Mouse (Mus musculus): ENCODE data around the gene Usp37. TPM values are rescaled to one million over a fixed set of nuclear protein-coding genes. Genes with fewer than 3 reads are reported as not detected.

Usp37 gene
- polyA plus RNA-seq, 1 experiment from 2014 or later: 9.2 TPM

- H3K36me3 ChIP-seq (ENCODE audit: control insufficient read depth, insufficient read depth): peaks cover 23% of the 10 kb centered on the region
- ATAC-seq: no peak
- H3K4me1 ChIP-seq (replicated peaks; ENCODE audit: control insufficient read depth, insufficient read depth, low read length): peaks cover 5% of the 10 kb centered on the region
- no peak for TF ChIP-seq CTCF (IDR thresholded peaks at IDR 0.05; ENCODE audit: low read depth)
- H3K27ac ChIP-seq (ENCODE audit: low read depth, low read length): peak overlapping the region; percentile 7; the same call in 1 of the 2 replicates
- peak overlapping the region; percentile 96 for H3K4me2 ChIP-seq (replicated peaks; ENCODE audit: low read depth)
- H3K27me3 ChIP-seq (replicated peaks; ENCODE audit: control insufficient read depth, insufficient read depth, low read length): no peaks in the 10 kb centered on the region
- WGBS: 81% methylated on average over 9 of the region's 9 CpGs
- H3K4me3 ChIP-seq (ENCODE audit: low read depth, low read length): no peak overlapping the region
- no peaks in the 10 kb centered on the region for H3K9me3 ChIP-seq (ENCODE audit: control insufficient read depth)
- no peak overlapping the region for H3K9ac ChIP-seq (ENCODE audit: low read depth, low read length)
Observed at GRCm38 (mm10) chr1:74393697-74394096, 150.4 kb downstream of the Usp37 start.

DNA sequence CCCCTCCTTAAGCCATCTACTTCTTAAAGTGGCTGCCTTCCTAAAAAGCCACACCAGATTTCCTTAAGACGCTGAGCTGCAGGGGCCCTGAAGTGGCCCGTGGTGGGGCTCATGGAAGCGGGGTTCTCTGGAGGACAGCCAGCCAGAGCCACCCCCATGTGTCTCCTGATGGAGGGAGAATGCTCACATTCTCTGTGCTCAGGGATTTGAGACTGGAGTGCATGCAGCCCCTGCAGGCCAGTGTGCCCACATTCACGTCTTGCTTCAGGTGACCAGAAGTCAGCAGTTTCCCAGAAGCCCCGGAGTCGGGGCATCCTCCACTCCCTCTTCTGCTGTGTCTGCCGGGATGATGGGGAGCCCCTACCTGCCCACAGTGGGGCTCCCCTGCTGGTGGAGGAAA lies 151.1 kb downstream of the Usp37 start:
- H3K9ac ChIP-seq (ENCODE audit: low read depth, low read length): peak overlapping the region; percentile 96
- 30% methylated on average over 7 of the region's 7 CpGs for WGBS

GRCm38 (mm10) chr1:74392446-74392994 lies 151.6 kb downstream of the Usp37 start:
- 2% methylated on average over 16 of the region's 16 CpGs for WGBS
- Histone ChIP-seq H3K36me3 (ENCODE audit: control insufficient read depth, insufficient read depth) (peaks cover 23% of the 10 kb centered on the region), H3K27me3 (replicated peaks; ENCODE audit: control insufficient read depth, insufficient read depth, low read length) (no peaks in the 10 kb centered on the region), H3K9ac (ENCODE audit: low read depth, low read length) (peak overlapping the region; percentile 96), H3K9me3 (ENCODE audit: control insufficient read depth) (no peaks in the 10 kb centered on the region), H3K4me3 (ENCODE audit: low read depth, low read length) (peak overlapping the region; percentile 70), H3K4me1 (replicated peaks; ENCODE audit: control insufficient read depth, insufficient read depth, low read length) (peaks cover 5% of the 10 kb centered on the region), H3K4me2 (replicated peaks; ENCODE audit: low read depth) (peak overlapping the region; percentile 96), H3K27ac (ENCODE audit: low read depth, low read length) (peak overlapping the region; percentile 99)
- TF ChIP-seq CTCF (IDR thresholded peaks at IDR 0.05; ENCODE audit: low read depth): no peak
- 0 out of 2 replicates have a peak, but pooled peaks have one; percentile 6 for ATAC-seq

More for the DNA sequence above, 151.1 kb downstream of the Usp37 start:
- Histone ChIP-seq H3K4me3 (ENCODE audit: low read depth, low read length) (peak overlapping the region; percentile 70), H3K36me3 (ENCODE audit: control insufficient read depth, insufficient read depth) (peaks cover 23% of the 10 kb centered on the region), H3K4me2 (replicated peaks; ENCODE audit: low read depth) (peak overlapping the region; percentile 96), H3K9me3 (ENCODE audit: control insufficient read depth) (no peaks in the 10 kb centered on the region), H3K4me1 (replicated peaks; ENCODE audit: control insufficient read depth, insufficient read depth, low read length) (peaks cover 5% of the 10 kb centered on the region), H3K27ac (ENCODE audit: low read depth, low read length) (peak overlapping the region; percentile 99), H3K27me3 (replicated peaks; ENCODE audit: control insufficient read depth, insufficient read depth, low read length) (no peaks in the 10 kb centered on the region)
- TF ChIP-seq CTCF (IDR thresholded peaks at IDR 0.05; ENCODE audit: low read depth): peak; percentile 32; the same call in 1 of the 2 replicates
- ATAC-seq: no peak

DNA sequence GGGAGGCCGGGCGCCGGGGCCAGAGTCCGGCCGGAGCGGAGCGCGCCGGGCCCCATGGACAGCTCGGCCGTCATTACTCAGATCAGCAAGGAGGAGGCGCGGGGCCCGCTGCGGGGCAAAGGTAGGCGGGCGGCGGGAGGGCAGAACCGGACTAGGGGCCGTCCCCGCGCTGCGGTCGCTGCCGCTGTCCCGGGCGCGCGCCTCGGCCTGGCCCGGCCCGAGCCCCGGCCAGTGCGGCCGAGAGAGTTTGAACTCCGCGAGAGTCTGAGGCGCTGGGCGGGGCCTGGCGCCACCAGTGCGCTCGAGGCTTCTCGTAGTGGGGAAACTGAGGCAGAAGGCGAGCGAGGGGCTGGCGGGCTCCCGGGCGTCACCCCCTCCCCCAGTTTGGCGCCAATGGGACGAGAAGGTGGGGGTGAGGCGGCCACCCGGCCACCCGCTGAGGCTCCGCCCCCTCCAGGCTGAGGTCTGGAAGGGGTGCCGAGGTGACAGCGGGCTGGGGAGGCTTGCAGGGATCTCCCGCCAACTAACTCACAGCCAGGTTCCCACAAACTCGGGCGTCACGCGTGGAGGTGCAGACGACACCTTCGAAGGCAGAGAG lies 152.1 kb downstream of the Usp37 start:
- Histone ChIP-seq H3K27me3 (replicated peaks; ENCODE audit: control insufficient read depth, insufficient read depth, low read length) (no peaks in the 10 kb centered on the region), H3K4me2 (replicated peaks; ENCODE audit: low read depth) (peak overlapping the region; percentile 96), H3K4me3 (ENCODE audit: low read depth, low read length) (peak overlapping the region; percentile 70), H3K4me1 (replicated peaks; ENCODE audit: control insufficient read depth, insufficient read depth, low read length) (peaks cover 5% of the 10 kb centered on the region), H3K9ac (ENCODE audit: low read depth, low read length) (peak overlapping the region; percentile 96), H3K9me3 (ENCODE audit: control insufficient read depth) (no peaks in the 10 kb centered on the region), H3K27ac (ENCODE audit: low read depth, low read length) (peak overlapping the region; percentile 99), H3K36me3 (ENCODE audit: control insufficient read depth, insufficient read depth) (peaks cover 23% of the 10 kb centered on the region)
- no peak; the same call in none of the 2 replicates for TF ChIP-seq CTCF (IDR thresholded peaks at IDR 0.05; ENCODE audit: low read depth)
- peak; percentile 65 for ATAC-seq
- WGBS: under 1% methylated on average over 48 of the region's 63 CpGs

DNA sequence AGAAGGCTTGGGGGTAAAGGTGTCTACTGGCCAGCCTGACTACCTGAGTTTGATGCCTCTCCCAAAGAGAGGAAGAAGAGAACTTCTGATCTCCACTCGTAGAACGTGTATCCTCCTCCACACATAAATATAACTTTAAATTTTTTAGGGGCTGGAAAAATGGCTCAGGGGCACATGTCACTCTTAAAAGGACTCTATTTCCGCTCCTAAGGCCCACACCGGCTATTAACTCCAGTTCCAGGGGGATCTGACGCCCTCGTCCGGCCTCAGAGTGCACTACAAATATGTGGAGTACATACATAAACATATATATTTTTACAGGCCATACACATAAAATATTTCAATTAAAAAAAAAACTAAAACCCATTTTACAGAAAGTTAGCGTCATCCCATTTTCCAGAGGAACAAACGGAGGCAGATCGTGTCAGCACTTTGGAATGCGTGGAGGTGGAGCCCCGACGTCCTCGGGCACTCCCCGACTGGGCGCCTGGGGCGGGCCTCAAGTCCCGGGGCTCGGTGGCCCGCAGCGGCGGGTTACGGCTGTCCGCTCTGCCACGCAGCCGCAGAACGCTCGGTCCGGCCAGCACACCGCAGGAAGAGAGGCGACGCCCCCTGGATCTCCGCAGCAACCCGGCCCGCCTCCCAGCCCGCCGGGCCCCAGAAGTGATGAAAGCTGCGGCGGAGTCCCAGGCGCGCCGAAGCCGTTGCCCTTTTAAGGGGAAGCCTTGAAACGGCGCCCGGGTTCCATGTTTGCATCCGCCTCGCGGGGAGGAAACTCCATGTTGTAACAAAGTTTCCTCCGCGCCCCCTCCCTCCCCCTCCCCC lies 152.9 kb downstream of the Usp37 start, which contains the start of gene Ctdsp1:
TSS of gene Ctdsp1 (plus strand) at position 586 of the 825 bp plus-strand sequence.
- peak; percentile 6 for TF ChIP-seq CTCF (IDR thresholded peaks at IDR 0.05; ENCODE audit: low read depth)

More for the DNA sequence above, 152.9 kb downstream of the Usp37 start, which contains the start of gene Ctdsp1:
- H3K36me3 ChIP-seq (ENCODE audit: control insufficient read depth, insufficient read depth): peaks cover 23% of the 10 kb centered on the region
- peak; percentile 79 for ATAC-seq
- peak within 1 kb of the TSS; percentile 96 for H3K4me2 ChIP-seq (replicated peaks; ENCODE audit: low read depth)
- peaks cover 5% of the 10 kb centered on the region for H3K4me1 ChIP-seq (replicated peaks; ENCODE audit: control insufficient read depth, insufficient read depth, low read length)
- WGBS: 3% methylated on average over 50 of the region's 51 CpGs
- H3K9me3 ChIP-seq (ENCODE audit: control insufficient read depth): no peaks in the 10 kb centered on the region
- no peaks in the 10 kb centered on the region for H3K27me3 ChIP-seq (replicated peaks; ENCODE audit: control insufficient read depth, insufficient read depth, low read length)
- peak within 1 kb of the TSS; percentile 99 for H3K27ac ChIP-seq (ENCODE audit: low read depth, low read length)
- H3K9ac ChIP-seq (ENCODE audit: low read depth, low read length): peak within 1 kb of the TSS; percentile 96
- H3K4me3 ChIP-seq (ENCODE audit: low read depth, low read length): peak within 1 kb of the TSS; percentile 70
